Mouse (Mus musculus) forebrain, embryonic 12.5 days (tissue): ENCODE measurements around the gene Themis2. TPM values are rescaled to one million over a fixed set of nuclear protein-coding genes. Genes with fewer than 3 reads are reported as not detected.

Experiments used
- ATAC-seq: fragments of 200-750 bp; cut with Nextera tagmentation; 2 replicates; pipeline ENCODE4 v1.8.0; 2017; ENCODE audit warnings: moderate TSS enrichment; ENCODE audit not compliant: low FRiP score
- H3K27ac ChIP-seq: fragments of 300-500 bp; sonication (generic); 2 replicates; pipeline ENCODE4 v1.5.1; 2016; ENCODE audit warnings: mild to moderate bottlenecking
- H3K27me3 ChIP-seq: fragments of 300-500 bp; sonication (generic); 2 replicates; pipeline ENCODE4 v1.6.1; 2016; ENCODE audit warnings: mild to moderate bottlenecking
- H3K36me3 ChIP-seq: fragments of 300-500 bp; sonication (generic); replicated peaks from 2 replicates; pipeline ENCODE4 v1.6.1; 2016; ENCODE audit warnings: mild to moderate bottlenecking
- H3K4me1 ChIP-seq: fragments of 300-500 bp; sonication (generic); 2 replicates; pipeline ENCODE4 v1.6.1; 2016
- H3K4me2 ChIP-seq: fragments of 300-500 bp; sonication (generic); 2 replicates; pipeline ENCODE4 v1.6.1; 2016; ENCODE audit warnings: mild to moderate bottlenecking, moderate library complexity
- H3K4me3 ChIP-seq: fragments of 300-500 bp; sonication (generic); replicated peaks from 2 replicates; pipeline ENCODE4 v1.5.1; 2016; ENCODE audit warnings: mild to moderate bottlenecking
- H3K9ac ChIP-seq: fragments of 300-500 bp; sonication (generic); 2 replicates; pipeline ENCODE4 v1.6.1; 2016; ENCODE audit warnings: mild to moderate bottlenecking
- H3K9me3 ChIP-seq: fragments of 300-500 bp; sonication (generic); 2 replicates; pipeline ENCODE4 v1.6.1; 2016
- WGBS: fragments of 180-500 bp; shearing (Covaris S2); methylation state at CpG from one replicate; pipeline ENCODE4 v1.1.7; 2016; 5-methylcytosine and 5-hydroxymethylcytosine counted together
- polyA plus RNA-seq: library from polyadenylated mRNA; unstranded; fragments of >200 nt; fragmentation: Nextera tagmentation; extraction: Ambion mirVana; gene quantifications from 2 replicates; pipeline ENCODE4 v1.2.1, GENCODE M21; 2016

Themis2 gene
- 0.29 and 0.67 TPM in 2 replicates for polyA plus RNA-seq

GRCm38 (mm10) chr4:132796196-132796886, at the start of gene Themis2:
Gene Themis2 (minus strand): TSS chr4:132796387.
- ATAC-seq, result no peak

GRCm38 (mm10) chr4:132843705-132844071, 47.5 kb upstream of the Themis2 start:
- Histone ChIP-seq H3K36me3 (peaks cover 28% of the 10 kb centered on the region), H3K27me3 (no peaks in the 10 kb centered on the region), H3K9ac (peak overlapping the region; percentile 95), H3K4me1 (peaks cover 24% of the 10 kb centered on the region), H3K9me3 (no peaks in the 10 kb centered on the region), H3K27ac (peak overlapping the region; percentile 84), H3K4me2 (peak overlapping the region; percentile 68), H3K4me3 (peak overlapping the region; percentile 88)
- 89% methylated on average over 1 of the region's 1 CpGs for WGBS
- no peak for ATAC-seq

More at GRCm38 (mm10) chr4:132796196-132796886, at the start of gene Themis2:
- H3K4me2 ChIP-seq, result peak within 1 kb of the TSS; percentile 54
- H3K9ac ChIP-seq, result 0 out of 2 replicates have a peak within 1 kb of the TSS, but pooled peaks have one; percentile 25
- H3K4me3 ChIP-seq, result peak within 1 kb of the TSS; percentile 33
- no peaks in the 10 kb centered on the region for H3K36me3 ChIP-seq
- WGBS, result 2% methylated on average over 21 of the region's 21 CpGs
- H3K4me1 ChIP-seq, result peaks cover 6% of the 10 kb centered on the region
- H3K27me3 ChIP-seq, result peaks cover 31% of the 10 kb centered on the region
- no peaks in the 10 kb centered on the region for H3K9me3 ChIP-seq
- H3K27ac ChIP-seq, result no peak within 1 kb of the TSS

- peaks cover 24% of the 10 kb centered on the region for H3K4me1 ChIP-seq
- peak; percentile 98 for ATAC-seq
- peak within 1 kb of the TSS; percentile 68 for H3K4me2 ChIP-seq
- peak within 1 kb of the TSS; percentile 88 for H3K4me3 ChIP-seq
- WGBS, result 1% methylated on average over 40 of the region's 40 CpGs
- peak within 1 kb of the TSS; percentile 84 for H3K27ac ChIP-seq
- peaks cover 32% of the 10 kb centered on the region for H3K36me3 ChIP-seq
- peak within 1 kb of the TSS; percentile 95 for H3K9ac ChIP-seq
- H3K27me3 ChIP-seq, result no peaks in the 10 kb centered on the region
- H3K9me3 ChIP-seq, result no peaks in the 10 kb centered on the region
Measured at GRCm38 (mm10) chr4:132842970-132843704, 47.0 kb upstream of the Themis2 start, which contains the start of gene Ppp1r8. Gene Ppp1r8 (minus strand): TSS chr4:132843169.

- H3K4me2 ChIP-seq, result peak overlapping the region; percentile 68
- H3K27ac ChIP-seq, result peak overlapping the region; percentile 84
- no peaks in the 10 kb centered on the region for H3K9me3 ChIP-seq
- WGBS, result under 1% methylated on average over 30 of the region's 30 CpGs
- ATAC-seq, result 0 out of 2 replicates have a peak, but pooled peaks have one; percentile 23
- peaks cover 32% of the 10 kb centered on the region for H3K36me3 ChIP-seq
- peaks cover 24% of the 10 kb centered on the region for H3K4me1 ChIP-seq
- H3K4me3 ChIP-seq, result peak overlapping the region; percentile 88
- peak overlapping the region; percentile 95 for H3K9ac ChIP-seq
- H3K27me3 ChIP-seq, result no peaks in the 10 kb centered on the region
Measured at GRCm38 (mm10) chr4:132842281-132842906, 46.2 kb upstream of the Themis2 start.

- ATAC-seq, result no peak
- Histone ChIP-seq H3K27me3 (no peaks in the 10 kb centered on the region), H3K36me3 (peaks cover 41% of the 10 kb centered on the region), H3K27ac (no peak overlapping the region), H3K9me3 (no peaks in the 10 kb centered on the region), H3K4me2 (peak overlapping the region; percentile 68), H3K4me3 (peak overlapping the region; percentile 88), H3K4me1 (peaks cover 24% of the 10 kb centered on the region), H3K9ac (peak overlapping the region; percentile 95)
- 83% methylated on average over 3 of the region's 3 CpGs for WGBS
Measured at GRCm38 (mm10) chr4:132841493-132841892, 45.3 kb upstream of the Themis2 start.

- Histone ChIP-seq H3K27me3 (no peaks in the 10 kb centered on the region), H3K36me3 (peaks cover 46% of the 10 kb centered on the region), H3K4me1 (no peaks in the 10 kb centered on the region), H3K27ac (no peak overlapping the region), H3K4me3 (no peak overlapping the region), H3K9ac (no peak overlapping the region), H3K4me2 (no peak overlapping the region), H3K9me3 (peaks cover 9% of the 10 kb centered on the region; the same call in 1 of the 2 replicates)
- ATAC-seq, result no peak
- 80% methylated on average over 8 of the region's 8 CpGs for WGBS
Measured at GRCm38 (mm10) chr4:132823614-132824366, 27.6 kb upstream of the Themis2 start.

GRCm38 (mm10) chr4:132818442-132818841, 22.3 kb upstream of the Themis2 start:
- H3K36me3 ChIP-seq, result no peaks in the 10 kb centered on the region
- no peaks in the 10 kb centered on the region for H3K4me1 ChIP-seq
- 56% methylated on average over 2 of the region's 2 CpGs for WGBS
- no peak for ATAC-seq
- H3K4me3 ChIP-seq, result no peak overlapping the region
- peaks cover 13% of the 10 kb centered on the region; the same call in 1 of the 2 replicates for H3K9me3 ChIP-seq
- no peak overlapping the region for H3K4me2 ChIP-seq
- H3K27me3 ChIP-seq, result no peaks in the 10 kb centered on the region
- H3K9ac ChIP-seq, result no peak overlapping the region
- H3K27ac ChIP-seq, result no peak overlapping the region

GRCm38 (mm10) chr4:132816855-132817254, 20.7 kb upstream of the Themis2 start:
- 77% methylated on average over 2 of the region's 2 CpGs for WGBS
- H3K9me3 ChIP-seq, result peaks cover 13% of the 10 kb centered on the region; the same call in 1 of the 2 replicates
- no peak for ATAC-seq

GRCm38 (mm10) chr4:132816404-132816803, 20.2 kb upstream of the Themis2 start:
- Histone ChIP-seq H3K9me3 (peaks cover 13% of the 10 kb centered on the region; the same call in 1 of the 2 replicates), H3K9ac (no peak overlapping the region), H3K36me3 (no peaks in the 10 kb centered on the region), H3K4me2 (no peak overlapping the region), H3K4me3 (no peak overlapping the region), H3K4me1 (no peaks in the 10 kb centered on the region), H3K27ac (no peak overlapping the region), H3K27me3 (no peaks in the 10 kb centered on the region)
- 90% methylated on average over 7 of the region's 7 CpGs for WGBS
- ATAC-seq, result no peak

More at GRCm38 (mm10) chr4:132816855-132817254, 20.7 kb upstream of the Themis2 start:
- no peak overlapping the region for H3K27ac ChIP-seq
- H3K4me1 ChIP-seq, result no peaks in the 10 kb centered on the region
- H3K27me3 ChIP-seq, result no peaks in the 10 kb centered on the region
- H3K4me2 ChIP-seq, result no peak overlapping the region
- H3K9ac ChIP-seq, result no peak overlapping the region
- no peak overlapping the region for H3K4me3 ChIP-seq
- H3K36me3 ChIP-seq, result no peaks in the 10 kb centered on the region

- WGBS, result 87% methylated on average over 5 of the region's 5 CpGs
- ATAC-seq, result no peak
Measured at GRCm38 (mm10) chr4:132809621-132810020, 13.4 kb upstream of the Themis2 start.

GRCm38 (mm10) chr4:132807771-132808641, 11.8 kb upstream of the Themis2 start:
- no peak overlapping the region for H3K4me3 ChIP-seq
- no peak overlapping the region for H3K9ac ChIP-seq
- H3K4me2 ChIP-seq, result no peak overlapping the region
- no peaks in the 10 kb centered on the region for H3K4me1 ChIP-seq
- H3K36me3 ChIP-seq, result no peaks in the 10 kb centered on the region
- H3K9me3 ChIP-seq, result peaks cover 4% of the 10 kb centered on the region; the same call in 1 of the 2 replicates
- WGBS, result 85% methylated on average over 5 of the region's 5 CpGs
- H3K27me3 ChIP-seq, result no peaks in the 10 kb centered on the region
- no peak overlapping the region for H3K27ac ChIP-seq
- no peak for ATAC-seq

More at GRCm38 (mm10) chr4:132809621-132810020, 13.4 kb upstream of the Themis2 start:
- no peaks in the 10 kb centered on the region for H3K4me1 ChIP-seq
- no peak overlapping the region for H3K4me2 ChIP-seq
- no peaks in the 10 kb centered on the region for H3K27me3 ChIP-seq
- H3K27ac ChIP-seq, result no peak overlapping the region
- no peak overlapping the region for H3K4me3 ChIP-seq
- H3K9me3 ChIP-seq, result peaks cover 4% of the 10 kb centered on the region; the same call in 1 of the 2 replicates
- H3K9ac ChIP-seq, result no peak overlapping the region
- H3K36me3 ChIP-seq, result no peaks in the 10 kb centered on the region
